Mouse (Mus musculus) layer of hippocampus, adult 8-10 months (tissue): Measurements from ENCODE around the gene Ddrgk1. TPM values are rescaled to one million over a fixed set of nuclear protein-coding genes. Genes with fewer than 3 reads are reported as not detected.

Experiments
- total RNA-seq, 4 experiments: library from RNA; stranded (reverse); gene quantifications; 2 replicates each; pipeline ENCODE4 v1.2.4; 2022

Gene Ddrgk1
- total RNA-seq, 4 experiments from 2014 or later, result 95.9 to 122 (median 110) TPM

Other genes starting within 250 kb of the Ddrgk1 start
- gene Vps16, start 240.3 kb downstream of the Ddrgk1 start, total RNA-seq, result 100 to 1,000 TPM in 1 of 4 experiments, 10 to 100 TPM in 3; 82.1 to 115 (median 87.7) TPM
- 10 to 100 TPM; 25.2 to 29.4 (median 27.8) TPM for gene Pced1a, start 240.0 kb downstream of the Ddrgk1 start, total RNA-seq
- 100 to 1,000 TPM; 306 to 318 (median 311) TPM for gene Ptpra, start 214.4 kb downstream of the Ddrgk1 start, total RNA-seq
- 10 to 100 TPM; 74.6 to 86.5 (median 79.1) TPM for gene Mrps26, start 100.9 kb downstream of the Ddrgk1 start, total RNA-seq
- gene Oxt, start 88.5 kb downstream of the Ddrgk1 start, total RNA-seq, result under 1 TPM in 1 of 4 experiments, not detected in 3; 0.97 TPM
- 1 to 10 TPM in 3 of 4 experiments, not detected in 1; 1.2 to 3.0 (median 2.0) TPM for gene Avp, start 82.1 kb downstream of the Ddrgk1 start, total RNA-seq
- 1 to 10 TPM; 7.3 to 9.6 (median 9.4) TPM for gene Fastkd5, start 34.6 kb downstream of the Ddrgk1 start, total RNA-seq
- 10 to 100 TPM; 10.3 to 12.1 (median 10.8) TPM for gene Ubox5, start 34.6 kb downstream of the Ddrgk1 start, total RNA-seq
- gene Lzts3, start 21.9 kb downstream of the Ddrgk1 start, total RNA-seq, result 100 to 1,000 TPM; 142 to 190 (median 164) TPM
- 10 to 100 TPM; 32.1 to 36.0 (median 34.7) TPM for gene Itpa, start 3.0 kb upstream of the Ddrgk1 start, total RNA-seq
- gene Slc4a11, start 32.9 kb upstream of the Ddrgk1 start, total RNA-seq, result 1 to 10 TPM; 1.2 to 2.0 (median 1.6) TPM
- gene 4930402H24Rik, start 241.7 kb upstream of the Ddrgk1 start, total RNA-seq, result 100 to 1,000 TPM in 1 of 4 experiments, 10 to 100 TPM in 3; 74.4 to 113 (median 91.0) TPM
- 100 to 1,000 TPM in 3 of 4 experiments, 10 to 100 TPM in 1; 98.2 to 108 (median 104) TPM for gene Atrn, start 241.8 kb upstream of the Ddrgk1 start, total RNA-seq